Mouse (Mus musculus): ENCODE measurements around the gene Olig3.

DNA sequence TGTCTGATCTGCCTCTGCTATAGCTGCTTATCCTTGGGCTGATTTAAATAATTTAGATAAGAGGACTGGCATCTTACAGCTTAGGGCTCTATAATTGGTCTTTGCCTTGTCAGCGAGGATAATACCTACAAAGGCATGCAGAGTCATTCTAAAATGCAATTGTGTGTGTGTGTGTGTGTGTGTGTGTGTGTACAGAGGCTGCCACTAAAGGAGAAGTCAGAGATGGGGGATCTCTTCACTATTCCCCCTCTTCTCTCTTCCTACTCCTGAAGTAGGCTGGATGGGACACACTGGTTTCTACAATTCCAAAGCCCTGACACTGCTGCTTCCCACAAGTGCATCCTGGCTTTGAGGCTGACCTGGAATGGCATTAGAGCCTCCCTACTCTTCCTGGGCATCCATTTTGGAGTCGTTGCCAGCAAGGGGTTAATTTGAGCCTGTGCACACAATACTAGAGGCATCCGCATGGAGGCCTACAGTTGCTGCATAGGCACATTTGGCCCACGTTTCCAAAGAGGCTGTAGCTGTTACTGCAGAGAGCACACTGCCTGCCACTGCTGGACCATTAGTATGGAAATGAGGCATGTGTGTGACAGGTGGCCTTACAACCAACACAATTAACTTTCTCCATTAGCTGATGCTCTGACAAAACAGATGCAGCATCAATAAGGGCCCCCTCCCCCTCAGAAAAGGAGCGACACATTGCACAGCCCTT is 46.5 kb upstream of the Olig3 start:
- TF ChIP-seq TAL1 (IDR thresholded peaks at IDR 0.05; ENCODE audit: low read length) (no peak), GATA1 (IDR thresholded peaks at IDR 0.05; ENCODE audit: low read length) (no peak)

Measured in erythroblast, embryonic 14.5 days (primary cell).